Mouse (Mus musculus) heart, adult 2 months (tissue): ENCODE data around the gene Rad17.

Experiments
- CTCF ChIP-seq: fragments of 200-600 bp; IDR thresholded peaks from 2 replicates; pipeline ENCODE4 v1.8.1; 2022; ENCODE audit warnings: antibody characterized with exemption, mild to moderate bottlenecking, moderate library complexity
- EP300 ChIP-seq: fragments of 200-500 bp; IDR thresholded peaks from 2 replicates; pipeline ENCODE4 v1.6.1; 2011; ENCODE audit warnings: low read depth, low read length, control low read depth; ENCODE audit not compliant: insufficient read depth

DNA sequence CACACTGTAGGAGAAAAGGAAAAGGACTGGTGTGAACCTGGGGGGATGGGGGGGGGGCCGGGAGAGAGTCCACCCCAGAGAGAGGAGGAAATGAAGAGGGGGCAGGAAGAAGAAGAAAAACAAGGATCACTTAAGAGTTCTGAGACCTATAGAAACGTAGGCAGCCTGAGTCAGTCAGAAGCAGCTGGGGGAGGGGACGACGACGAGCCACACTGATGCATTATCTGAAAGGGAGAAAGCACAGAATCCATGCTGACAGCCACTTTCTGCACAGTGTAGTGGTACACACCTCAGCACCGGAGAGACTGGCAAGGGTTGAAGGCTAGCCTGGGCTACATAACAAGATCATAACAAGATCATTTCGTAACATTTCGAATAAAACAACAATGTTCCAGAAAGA is 49.8 kb downstream of the Rad17 start:
- no peak for TF ChIP-seq EP300
- no peak for TF ChIP-seq CTCF
